Mouse (Mus musculus): ENCODE data around the gene Ecsit. TPM values are rescaled to one million over a fixed set of nuclear protein-coding genes. Genes with fewer than 3 reads are reported as not detected.

The Ecsit gene
- polyA plus RNA-seq, 1 experiment: 95.3 TPM

DNA sequence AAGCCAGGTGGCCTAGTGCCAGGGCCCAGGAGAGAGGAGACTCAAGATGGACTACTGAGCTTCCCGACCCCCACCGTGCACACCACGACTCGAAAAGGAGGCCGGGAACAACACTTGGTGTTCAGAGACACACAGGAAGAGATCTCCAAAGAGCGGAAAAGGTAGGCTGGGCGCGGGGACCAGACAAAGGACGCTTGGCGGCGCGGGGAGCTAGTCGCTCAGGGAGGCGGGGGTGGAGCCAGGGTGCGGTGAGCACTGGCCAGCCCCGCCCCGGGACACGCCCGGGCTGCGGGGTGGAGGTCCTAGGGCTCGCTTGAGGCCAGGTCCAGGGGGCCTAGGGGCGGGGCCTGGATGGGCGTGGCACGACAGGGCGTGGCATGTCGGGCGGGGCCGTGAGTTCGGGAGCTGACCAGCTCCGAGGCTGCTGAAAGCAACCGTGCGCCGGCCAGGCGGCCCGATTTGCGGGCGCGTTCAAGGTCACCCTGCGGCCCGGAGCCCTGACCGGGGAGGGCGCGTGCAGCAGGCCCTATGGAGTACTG lies 34.8 kb downstream of the Ecsit start:
- peaks cover 4% of the 10 kb centered on the region; the same call in 1 of the 2 replicates for H3K4me1 ChIP-seq (ENCODE audit: control insufficient read depth, insufficient read depth, insufficient read length, low read length)
- H3K27ac ChIP-seq (replicated peaks; ENCODE audit: low read depth, low read length): no peak overlapping the region
- H3K4me3 ChIP-seq (ENCODE audit: insufficient read depth, low read depth, low read length): peak overlapping the region; percentile 42

- Histone ChIP-seq H3K27ac (replicated peaks; ENCODE audit: low read depth, low read length) (no peak overlapping the region), H3K4me3 (ENCODE audit: insufficient read depth, low read depth, low read length) (no peak overlapping the region), H3K4me1 (ENCODE audit: control insufficient read depth, insufficient read depth, insufficient read length, low read length) (peaks cover 4% of the 10 kb centered on the region; the same call in 1 of the 2 replicates)
Measured at GRCm38 (mm10) chr9:22049721-22050270, 35.4 kb downstream of the Ecsit start.

- Histone ChIP-seq H3K27ac (replicated peaks; ENCODE audit: low read depth, low read length) (no peak overlapping the region), H3K4me3 (ENCODE audit: insufficient read depth, low read depth, low read length) (no peak overlapping the region), H3K4me1 (ENCODE audit: control insufficient read depth, insufficient read depth, insufficient read length, low read length) (no peaks in the 10 kb centered on the region)
Measured at GRCm38 (mm10) chr9:22049315-22049714, 35.9 kb downstream of the Ecsit start.

- Histone ChIP-seq H3K4me3 (ENCODE audit: insufficient read depth, low read depth, low read length) (no peak overlapping the region), H3K4me1 (ENCODE audit: control insufficient read depth, insufficient read depth, insufficient read length, low read length) (no peaks in the 10 kb centered on the region), H3K27ac (replicated peaks; ENCODE audit: low read depth, low read length) (no peak overlapping the region)
Measured at GRCm38 (mm10) chr9:22047329-22047728, 37.9 kb downstream of the Ecsit start.

- no peaks in the 10 kb centered on the region for H3K4me1 ChIP-seq (ENCODE audit: control insufficient read depth, insufficient read depth, insufficient read length, low read length)
- no peak overlapping the region for H3K4me3 ChIP-seq (ENCODE audit: insufficient read depth, low read depth, low read length)
- no peak overlapping the region for H3K27ac ChIP-seq (replicated peaks; ENCODE audit: low read depth, low read length)
Measured at GRCm38 (mm10) chr9:22041832-22042231, 43.4 kb downstream of the Ecsit start.

DNA sequence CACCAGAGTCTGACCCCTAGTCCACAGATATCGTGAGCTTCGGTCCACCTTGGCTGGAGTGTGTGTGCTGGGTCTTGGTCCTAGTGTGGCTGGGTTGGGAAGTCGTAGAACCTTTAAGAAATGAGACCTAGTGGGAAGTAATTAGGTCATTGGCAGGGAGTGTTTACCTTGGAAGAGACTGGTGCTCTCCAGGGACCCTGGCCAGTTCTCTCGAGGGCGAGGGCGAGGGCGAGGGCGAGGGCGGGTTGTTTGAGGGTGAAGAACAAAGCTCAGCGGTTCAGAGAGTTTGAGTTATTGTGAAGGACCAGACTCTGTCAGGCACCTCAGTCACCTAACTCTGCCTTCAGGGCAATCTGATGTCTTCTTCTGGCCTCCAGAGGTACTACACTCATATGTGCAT lies 47.4 kb downstream of the Ecsit start:
- Histone ChIP-seq H3K27ac (replicated peaks; ENCODE audit: low read depth, low read length) (no peak overlapping the region), H3K4me1 (ENCODE audit: control insufficient read depth, insufficient read depth, insufficient read length, low read length) (no peaks in the 10 kb centered on the region), H3K4me3 (ENCODE audit: insufficient read depth, low read depth, low read length) (no peak overlapping the region)

- Histone ChIP-seq H3K4me1 (ENCODE audit: control insufficient read depth, insufficient read depth, insufficient read length, low read length) (no peaks in the 10 kb centered on the region), H3K27ac (replicated peaks; ENCODE audit: low read depth, low read length) (no peak overlapping the region), H3K4me3 (ENCODE audit: insufficient read depth, low read depth, low read length) (no peak overlapping the region)
Measured at GRCm38 (mm10) chr9:22035300-22036044, 49.8 kb downstream of the Ecsit start.

GRCm38 (mm10) chr9:22030386-22030785 lies 54.9 kb downstream of the Ecsit start:
- Histone ChIP-seq H3K4me1 (ENCODE audit: control insufficient read depth, insufficient read depth, insufficient read length, low read length) (no peaks in the 10 kb centered on the region), H3K27ac (replicated peaks; ENCODE audit: low read depth, low read length) (no peak overlapping the region), H3K4me3 (ENCODE audit: insufficient read depth, low read depth, low read length) (no peak overlapping the region)

- Histone ChIP-seq H3K27ac (replicated peaks; ENCODE audit: low read depth, low read length) (no peak overlapping the region), H3K4me1 (ENCODE audit: control insufficient read depth, insufficient read depth, insufficient read length, low read length) (peaks cover 4% of the 10 kb centered on the region; the same call in 1 of the 2 replicates), H3K4me3 (ENCODE audit: insufficient read depth, low read depth, low read length) (no peak overlapping the region)
Measured at GRCm38 (mm10) chr9:22028467-22028866, 56.8 kb downstream of the Ecsit start.

- Histone ChIP-seq H3K4me1 (ENCODE audit: control insufficient read depth, insufficient read depth, insufficient read length, low read length) (peaks cover 4% of the 10 kb centered on the region; the same call in 1 of the 2 replicates), H3K27ac (replicated peaks; ENCODE audit: low read depth, low read length) (no peak overlapping the region), H3K4me3 (ENCODE audit: insufficient read depth, low read depth, low read length) (no peak overlapping the region)
Measured at GRCm38 (mm10) chr9:22024592-22024991, 60.6 kb downstream of the Ecsit start.

Other genes starting within 250 kb of the Ecsit start
- gene Angptl8, start 249.9 kb downstream of the Ecsit start, polyA plus RNA-seq (2012; ENCODE audit: insufficient read depth, insufficient read length, missing spikeins): 54.2 and 167 TPM in 2 replicates
- 6.9 and 9.5 TPM in 2 replicates for gene Dock6, start 232.8 kb downstream of the Ecsit start, polyA plus RNA-seq (2012; ENCODE audit: insufficient read depth, insufficient read length, missing spikeins)
- 23.0 and 31.2 TPM in 2 replicates for gene Rab3d, start 167.2 kb downstream of the Ecsit start, polyA plus RNA-seq (2012; ENCODE audit: insufficient read depth, insufficient read length, missing spikeins)
- gene Ccdc159, start 158.0 kb downstream of the Ecsit start, polyA plus RNA-seq (2012; ENCODE audit: insufficient read depth, insufficient read length, missing spikeins): 3.7 and 4.3 TPM in 2 replicates
- gene Tmem205, start 157.9 kb downstream of the Ecsit start, polyA plus RNA-seq (2012; ENCODE audit: insufficient read depth, insufficient read length, missing spikeins): 204 and 213 TPM in 2 replicates
- 1.9 and 2.0 TPM in 2 replicates for gene Plppr2, start 148.4 kb downstream of the Ecsit start, polyA plus RNA-seq (2012; ENCODE audit: insufficient read depth, insufficient read length, missing spikeins)
- 11.6 and 15.4 TPM in 2 replicates for gene Swsap1, start 129.7 kb downstream of the Ecsit start, polyA plus RNA-seq (2012; ENCODE audit: insufficient read depth, insufficient read length, missing spikeins)
- 1.3 and 1.7 TPM in 2 replicates for gene Epor, start 121.9 kb downstream of the Ecsit start, polyA plus RNA-seq (2012; ENCODE audit: insufficient read depth, insufficient read length, missing spikeins)
- 9.2 and 10.4 TPM in 2 replicates for gene Rgl3, start 96.0 kb downstream of the Ecsit start, polyA plus RNA-seq (2012; ENCODE audit: insufficient read depth, insufficient read length, missing spikeins)
- not detected in 2 replicates for gene Ccdc151, start 82.8 kb downstream of the Ecsit start, polyA plus RNA-seq (2012; ENCODE audit: insufficient read depth, insufficient read length, missing spikeins)
- 33.1 and 40.1 TPM in 2 replicates for gene Prkcsh, start 82.6 kb downstream of the Ecsit start, polyA plus RNA-seq (2012; ENCODE audit: insufficient read depth, insufficient read length, missing spikeins)
- 0.91 and 2.0 TPM in 2 replicates for gene Elavl3, start 33.4 kb downstream of the Ecsit start, polyA plus RNA-seq (2012; ENCODE audit: insufficient read depth, insufficient read length, missing spikeins)
- gene Gm49318, start 14.2 kb downstream of the Ecsit start, polyA plus RNA-seq (2012; ENCODE audit: insufficient read depth, insufficient read length, missing spikeins): not detected in 2 replicates
- 2.1 and 4.8 TPM in 2 replicates for gene Zfp653, start 14.1 kb downstream of the Ecsit start, polyA plus RNA-seq (2012; ENCODE audit: insufficient read depth, insufficient read length, missing spikeins)
- 1.9 and 5.7 TPM in 2 replicates for gene Cnn1, start 13.8 kb upstream of the Ecsit start, polyA plus RNA-seq (2012; ENCODE audit: insufficient read depth, insufficient read length, missing spikeins)
- gene Elof1, start 31.7 kb upstream of the Ecsit start, polyA plus RNA-seq (2012; ENCODE audit: insufficient read depth, insufficient read length, missing spikeins): 101 and 117 TPM in 2 replicates
- gene Acp5, start 50.3 kb upstream of the Ecsit start, polyA plus RNA-seq (2012; ENCODE audit: insufficient read depth, insufficient read length, missing spikeins): 179 and 198 TPM in 2 replicates
- 47.7 and 58.0 TPM in 2 replicates for gene Pigyl, start 71.4 kb upstream of the Ecsit start, polyA plus RNA-seq (2012; ENCODE audit: insufficient read depth, insufficient read length, missing spikeins)
- gene Zfp872, start 102.7 kb upstream of the Ecsit start, polyA plus RNA-seq (2012; ENCODE audit: insufficient read depth, insufficient read length, missing spikeins): 0.52 and 0.58 TPM in 2 replicates
- 17.4 and 22.6 TPM in 2 replicates for gene Zfp809, start 140.3 kb upstream of the Ecsit start, polyA plus RNA-seq (2012; ENCODE audit: insufficient read depth, insufficient read length, missing spikeins)
- not detected in 2 replicates for gene Zfp599, start 174.5 kb upstream of the Ecsit start, polyA plus RNA-seq (2012; ENCODE audit: insufficient read depth, insufficient read length, missing spikeins)
- gene Zfp810, start 222.2 kb upstream of the Ecsit start, polyA plus RNA-seq (2012; ENCODE audit: insufficient read depth, insufficient read length, missing spikeins): 2.5 and 6.3 TPM in 2 replicates

Data from brown adipose tissue, adult 24 weeks (tissue).